Mouse (Mus musculus) erythroblast, embryonic 14.5 days (primary cell): Measurements from ENCODE around the gene Wdr1.

Experiments
- GATA1 ChIP-seq: IDR thresholded peaks from 2 replicates; pipeline ENCODE4 v1.6.1; 2012; ENCODE audit warnings: low read length, inconsistent platforms, mixed read lengths
- TAL1 ChIP-seq: IDR thresholded peaks from 3 replicates; pipeline ENCODE4 v1.6.1; 2012; ENCODE audit warnings: low read length, inconsistent platforms, mixed read lengths

DNA sequence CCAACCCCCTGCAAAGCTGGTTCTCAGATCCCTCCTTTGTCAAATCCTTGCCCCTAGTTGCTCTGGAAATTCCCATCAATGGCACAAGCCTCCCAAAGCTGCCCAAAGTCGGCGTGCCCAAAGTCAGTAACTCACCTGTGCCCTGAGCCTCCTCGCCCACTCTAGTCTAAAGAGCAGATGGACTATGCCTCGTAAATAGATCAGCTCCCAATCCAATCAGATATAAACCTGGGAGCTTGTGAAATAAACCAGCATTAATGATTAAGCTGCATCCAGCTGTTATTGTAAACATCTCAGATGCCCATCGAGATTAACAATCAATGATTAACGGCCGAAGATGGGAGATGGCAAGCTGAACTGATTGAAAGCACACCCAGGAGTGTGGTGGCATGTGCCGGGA, 71.3 kb downstream of the Wdr1 start:
- TF ChIP-seq GATA1 (no peak), TAL1 (no peak)
